Mouse (Mus musculus) megakaryocyte, embryonic 14.5 days (primary cell): ENCODE data around the gene Ilk.

Source experiments
- FLI1 ChIP-seq: IDR thresholded peaks from 2 replicates; pipeline ENCODE4 v1.6.1; 2012; ENCODE audit warnings: low read length, inconsistent platforms, mixed read lengths
- GATA1 ChIP-seq: IDR thresholded peaks from 3 replicates; pipeline ENCODE4 v1.6.1; 2012; ENCODE audit warnings: mixed read lengths, low read length, inconsistent platforms, borderline replicate concordance

DNA sequence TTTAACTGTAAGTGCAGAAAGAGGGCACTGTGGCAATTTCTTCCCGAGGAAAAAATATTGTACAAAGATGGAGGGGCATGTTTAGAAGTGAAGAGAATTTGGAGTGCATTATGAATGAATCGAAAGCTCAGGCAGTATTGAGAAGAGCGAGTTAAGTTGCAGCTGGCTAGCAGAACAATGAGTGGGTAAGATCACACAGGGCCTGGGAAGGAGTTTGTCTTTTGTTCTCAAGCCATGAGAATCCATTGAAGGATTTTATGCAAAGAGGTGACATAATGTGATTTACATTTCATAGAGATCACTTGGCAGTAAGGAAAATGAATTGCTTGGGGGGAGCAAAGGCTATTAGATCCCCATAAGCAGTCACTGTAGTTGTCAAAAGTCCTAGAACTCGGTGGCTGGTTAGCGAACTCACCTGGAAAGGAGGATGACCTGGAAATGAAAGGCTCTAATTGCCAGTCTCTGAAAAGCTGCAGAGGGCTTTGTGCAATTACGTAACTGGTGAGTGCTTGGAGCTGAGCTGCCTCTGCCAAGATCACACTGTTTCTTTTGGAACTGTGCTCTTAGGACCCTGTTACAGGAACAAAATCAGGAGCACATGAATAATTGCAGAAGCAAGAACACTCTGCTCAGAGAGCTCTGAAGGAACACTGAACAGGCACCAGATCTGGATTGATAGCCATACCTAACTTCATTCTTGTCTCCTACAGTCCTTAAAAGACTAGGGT lies 7.5 kb upstream of the Ilk start:
- TF ChIP-seq GATA1 (no peak), FLI1 (no peak)
